Mouse (Mus musculus): ENCODE results near the gene Ankib1. TPM values are rescaled to one million over a fixed set of nuclear protein-coding genes. Genes with fewer than 3 reads are reported as not detected.
"Not testable (repeated sequence)": the region's sequence is repeated elsewhere in the genome, so short reads cannot be mapped to it uniquely, and the experiment has no call there.

Gene Ankib1
- 100 to 1,000 TPM; 114 to 143 (median 129) TPM for total RNA-seq (2022)

DNA sequence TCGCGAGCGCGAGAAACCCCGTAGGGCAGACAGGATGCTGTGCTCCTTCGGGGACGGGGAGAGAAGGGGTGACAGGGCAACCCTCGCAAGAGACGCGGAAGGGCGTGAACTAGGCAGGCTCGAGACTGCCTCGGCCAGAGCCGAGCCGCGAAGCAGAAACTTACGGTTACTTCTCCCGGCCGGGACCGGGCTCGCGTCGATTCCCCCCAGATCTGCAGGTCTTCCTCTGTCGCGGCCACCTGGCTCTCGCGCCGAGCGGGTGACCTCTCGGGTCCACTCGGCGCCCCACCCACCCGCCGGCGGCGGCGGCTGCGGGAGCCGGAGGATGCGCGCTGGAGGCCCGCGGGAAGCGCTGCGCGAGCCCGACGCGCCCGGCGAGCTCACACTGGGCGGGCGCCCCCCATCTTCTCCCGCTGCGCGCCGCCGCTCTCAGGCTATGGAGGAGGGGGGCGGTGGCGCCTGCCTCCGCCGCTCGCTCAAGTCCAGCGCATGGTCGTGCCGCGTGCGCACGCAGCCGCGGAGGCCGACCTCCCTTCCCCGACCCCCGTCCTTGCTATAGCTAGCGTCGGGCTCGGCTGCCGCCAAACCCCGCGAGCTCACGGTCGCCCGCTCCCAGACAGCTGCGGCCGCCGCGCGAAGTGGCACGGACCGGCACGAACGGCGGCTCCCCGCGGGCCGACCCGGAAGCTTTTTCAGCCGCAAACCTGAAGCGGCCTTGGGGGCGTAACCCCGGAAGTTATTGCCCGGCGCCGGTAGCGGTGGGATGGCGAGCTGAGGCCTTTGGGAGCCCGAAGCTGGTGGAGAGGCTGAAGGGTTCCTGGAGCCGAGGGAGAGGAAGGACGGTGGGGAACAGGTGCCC lies at the start of gene Ankib1, which contains the start of gene Krit1:
TSS of gene Ankib1 (minus strand) at position 493 of the 859 bp plus-strand sequence.
TSS of gene Krit1 (plus strand) at position 752 of the 859 bp plus-strand sequence.
- peak; percentile 85 to 87 for DNase-seq (ENCODE audit: low spot score in 2 of 2)

DNA sequence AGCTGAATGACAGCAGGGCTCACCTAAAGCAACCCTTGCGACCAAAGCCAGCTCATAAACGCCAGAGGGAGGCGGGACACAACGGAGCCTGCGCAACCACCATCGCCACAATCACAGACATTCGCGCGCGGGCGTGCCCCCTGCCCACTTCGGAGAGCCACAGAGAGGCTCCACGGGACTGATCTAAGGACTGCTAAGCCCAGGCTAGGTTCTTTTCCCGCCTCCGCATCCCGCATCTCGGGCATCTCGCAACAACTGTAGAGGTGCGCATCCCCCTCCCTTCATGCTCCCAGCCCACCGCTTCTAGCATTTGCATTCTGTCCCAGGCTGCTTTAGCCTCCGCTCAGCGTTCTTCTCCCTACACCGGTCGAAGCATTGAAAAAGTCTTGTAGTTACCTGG lies 42.3 kb upstream of the Ankib1 start, which contains the start of gene Lrrd1:
TSS of gene Lrrd1 (plus strand) at position 148 of the 400 bp plus-strand sequence.
- DNase-seq (ENCODE audit: low spot score in 2 of 2) = no peak

DNA sequence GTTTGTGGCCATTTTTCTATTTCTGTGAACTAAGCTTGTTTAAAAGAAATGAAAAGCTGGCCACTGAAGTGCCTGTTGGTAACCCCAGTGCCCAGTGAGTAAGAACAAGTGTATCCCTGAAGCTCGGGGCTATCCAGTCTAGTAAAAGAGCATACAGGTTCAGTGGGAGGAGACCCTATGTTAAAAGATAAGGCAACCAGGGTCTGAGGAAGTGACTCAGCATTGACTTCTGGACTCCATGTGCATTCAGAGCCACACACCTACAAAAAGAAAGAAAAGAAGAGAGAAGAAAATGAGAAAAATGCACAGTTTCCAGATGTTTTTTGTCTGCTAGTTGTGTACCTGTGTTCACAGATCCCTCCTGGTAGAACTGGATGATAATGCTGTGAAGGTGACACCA lies 31.4 kb upstream of the Ankib1 start:
- no peak for DNase-seq (ENCODE audit: low spot score in 2 of 2)

DNA sequence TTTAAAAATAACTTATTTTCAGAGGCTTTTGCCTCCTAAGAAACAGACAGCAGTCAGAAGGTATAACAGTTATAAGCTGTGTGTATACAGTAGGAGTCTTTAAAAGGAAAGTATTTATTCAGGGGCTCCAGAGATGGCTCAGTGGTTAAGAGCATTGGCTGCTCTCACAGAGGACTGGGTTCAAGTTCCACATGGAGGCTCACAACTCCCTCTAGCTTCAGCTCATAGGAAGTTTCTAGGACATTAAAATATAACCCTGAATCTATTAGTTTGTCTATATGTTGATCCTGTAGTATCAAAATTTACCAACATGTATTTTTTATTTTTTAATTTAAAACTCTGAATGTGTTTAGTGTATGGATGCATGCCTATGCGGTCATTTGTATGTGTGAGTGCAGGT lies 5.7 kb upstream of the Ankib1 start:
- DNase-seq (ENCODE audit: low spot score in 2 of 2) = no peak

DNA sequence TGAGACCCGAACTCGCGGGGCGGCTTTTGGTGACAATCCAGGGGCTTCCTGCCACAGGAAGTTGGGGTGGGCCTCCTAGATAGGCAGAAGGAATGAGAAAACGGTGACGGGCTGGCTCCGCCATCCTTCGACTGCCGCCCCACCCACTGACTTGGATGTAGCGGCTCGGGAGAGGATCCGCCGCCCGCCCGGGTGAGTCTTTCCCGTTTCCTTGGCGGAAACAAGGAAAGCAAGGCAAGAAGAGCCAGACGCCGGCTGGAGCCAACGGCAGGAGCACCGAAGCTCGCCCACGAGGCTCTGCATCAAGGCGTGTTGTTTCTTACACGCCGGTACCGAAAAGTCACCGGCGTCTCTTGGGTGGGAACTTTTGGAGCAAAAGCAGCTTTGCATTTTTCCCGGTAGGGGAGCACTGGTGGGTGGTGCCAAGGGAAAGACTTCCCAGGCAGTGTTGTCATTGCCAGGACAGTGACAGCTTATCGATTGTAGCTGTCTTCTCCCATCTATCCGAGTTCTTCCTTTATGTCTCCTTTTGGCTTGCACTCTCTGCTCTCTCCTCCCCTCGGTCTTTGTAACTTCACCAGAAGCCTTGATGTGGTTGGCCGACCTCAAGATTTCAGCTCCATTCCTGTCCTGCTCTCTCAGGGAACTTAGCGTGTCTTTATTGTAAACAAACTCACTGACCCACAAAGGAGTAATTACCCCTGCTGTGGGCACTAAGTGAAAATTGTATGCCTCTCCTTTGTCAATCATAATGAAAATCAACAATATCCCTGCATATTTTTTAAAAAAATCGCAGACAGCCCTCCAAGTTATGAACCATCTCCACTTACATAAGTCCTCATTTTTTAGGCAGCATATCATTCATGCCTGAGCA lies 804 bp upstream of the Ankib1 start:
- DNase-seq (ENCODE audit: low spot score in 2 of 2) = peak in 1 of 2 experiments; percentile 28

DNA sequence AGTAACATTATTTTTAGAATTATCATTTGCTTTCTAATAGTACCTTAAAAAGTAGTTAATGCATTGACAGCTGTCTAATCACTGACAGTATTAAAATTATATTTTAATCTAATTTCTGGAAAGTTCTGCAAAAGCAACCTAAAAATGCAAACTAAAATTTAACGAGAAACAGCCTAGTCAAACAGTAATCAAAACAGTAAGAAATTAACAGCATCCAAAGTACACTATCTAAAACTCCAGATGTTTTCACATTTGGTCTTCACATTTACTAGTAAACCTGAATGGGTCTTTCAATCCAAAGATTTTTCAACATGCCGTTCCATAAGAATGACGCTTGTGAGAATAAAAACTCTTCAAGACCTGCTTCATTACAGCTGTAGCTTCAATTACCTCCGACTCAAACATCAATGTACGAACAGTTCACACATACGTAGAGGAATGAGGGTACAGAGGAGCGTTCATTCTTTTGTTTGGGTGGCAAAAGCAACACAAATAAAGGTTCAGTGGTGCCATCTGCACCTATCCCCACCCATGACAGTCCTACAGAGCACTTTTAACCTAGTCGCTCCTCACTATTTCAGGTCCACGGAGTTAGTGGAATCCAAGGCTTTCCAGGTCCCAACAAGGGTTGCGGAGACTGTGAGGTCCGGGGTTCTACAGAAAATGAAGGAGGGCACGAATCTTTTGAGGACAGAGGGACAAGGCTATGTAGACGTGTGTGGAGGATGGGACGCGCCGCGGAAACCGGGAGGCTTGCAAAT lies 873 bp downstream of the Ankib1 start:
- DNase-seq (ENCODE audit: low spot score in 2 of 2) = no peak

DNA sequence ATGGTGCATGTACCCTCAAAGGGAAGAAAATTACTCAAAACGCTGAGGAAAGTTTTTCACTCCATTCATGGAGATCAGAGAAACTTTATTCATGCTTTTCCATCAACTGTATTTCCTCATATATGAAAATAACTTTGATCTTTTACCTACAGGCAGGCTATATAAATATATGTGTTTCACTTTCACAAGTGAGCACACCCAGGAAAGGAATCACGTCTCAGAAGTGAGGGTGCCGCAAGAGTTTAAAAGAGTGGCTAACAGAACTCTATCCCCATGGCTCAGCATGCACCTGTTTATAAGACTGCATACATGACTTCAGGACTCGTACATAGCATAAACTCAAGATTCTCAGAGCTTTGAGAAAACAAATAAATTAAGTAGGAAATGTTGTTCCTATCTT lies 1.8 kb downstream of the Ankib1 start:
- no peak for DNase-seq (ENCODE audit: low spot score in 2 of 2)

DNA sequence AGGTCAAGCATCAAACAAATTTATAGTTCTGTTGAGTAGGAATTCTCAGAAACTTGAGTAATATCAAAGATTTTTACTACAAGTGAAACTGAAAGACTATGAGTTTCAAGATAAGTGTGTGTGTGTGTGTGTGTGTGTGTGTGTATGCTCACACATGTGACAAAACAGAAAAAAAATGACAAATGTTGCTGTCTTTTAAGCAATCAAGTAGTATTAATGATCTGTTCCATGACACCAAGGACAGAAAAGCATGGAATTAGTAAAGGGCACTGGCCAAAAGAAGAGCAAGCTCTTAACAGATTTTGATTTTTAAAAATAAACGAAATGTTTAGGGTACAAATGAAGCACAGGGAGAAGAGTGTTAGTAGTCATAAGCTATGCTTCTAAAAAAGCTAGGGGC lies 2.7 kb downstream of the Ankib1 start:
- DNase-seq (ENCODE audit: low spot score in 2 of 2) = no peak

DNA sequence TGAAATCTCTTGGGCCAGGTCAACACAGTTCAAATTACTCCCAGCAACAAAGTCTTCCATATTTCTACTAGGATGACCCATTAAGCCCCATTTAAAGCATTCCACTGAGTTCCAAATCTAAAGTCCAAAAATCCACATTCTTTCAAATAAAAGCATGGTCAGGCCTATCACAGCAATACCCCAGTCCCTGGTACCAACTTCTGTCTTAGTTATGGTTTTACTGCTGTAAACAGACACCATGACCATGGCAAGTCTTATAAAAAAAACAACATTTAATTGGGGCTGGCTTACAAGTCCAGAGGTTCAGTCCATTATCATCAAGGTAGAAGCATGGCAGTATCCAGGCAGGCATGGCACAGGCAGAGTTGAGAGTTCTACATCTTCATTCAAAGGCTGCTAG lies 4.1 kb downstream of the Ankib1 start:
- DNase-seq (ENCODE audit: low spot score in 2 of 2) = not testable (repeated sequence)

DNA sequence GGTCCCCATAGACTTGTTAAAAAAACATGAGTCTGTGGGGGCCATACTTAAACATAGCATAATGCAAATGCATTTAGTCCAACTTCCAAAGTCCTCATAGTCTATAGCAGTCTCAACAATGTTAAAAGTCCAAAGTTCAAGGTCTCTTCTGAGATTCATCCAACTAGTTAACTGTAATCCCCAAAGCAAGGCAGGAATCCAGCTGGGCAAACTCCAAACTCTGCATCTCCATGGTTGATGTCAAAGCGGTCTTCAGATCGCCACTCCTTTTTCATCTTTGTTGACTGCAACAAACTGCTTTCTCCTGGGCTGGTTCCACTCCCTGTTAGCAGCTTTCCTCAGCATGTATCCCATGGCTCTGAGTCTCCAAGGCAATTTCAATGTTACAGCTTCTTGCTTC lies 5.6 kb downstream of the Ankib1 start:
- not testable (repeated sequence) for DNase-seq (ENCODE audit: low spot score in 2 of 2)

DNA sequence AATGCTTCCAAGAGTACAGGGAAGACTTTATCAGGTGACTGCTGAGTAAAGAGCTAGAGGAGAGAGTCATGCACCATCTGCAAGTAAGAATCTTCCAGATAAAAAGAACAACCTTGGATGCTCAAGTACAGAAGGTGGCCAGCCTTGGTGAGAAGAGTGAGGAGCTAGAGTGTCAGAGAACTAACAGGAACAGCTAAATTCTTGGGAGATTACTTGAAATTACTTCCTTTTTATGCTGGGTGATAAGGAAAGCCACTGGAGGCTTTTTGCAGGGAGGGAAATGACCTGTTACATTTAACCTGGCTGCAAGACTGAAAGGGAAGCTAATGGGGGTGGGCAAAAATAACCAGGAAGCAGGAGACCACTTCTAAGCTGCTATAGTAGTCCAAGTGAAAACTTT lies 11.7 kb downstream of the Ankib1 start:
- no peak for DNase-seq (ENCODE audit: low spot score in 2 of 2)

DNA sequence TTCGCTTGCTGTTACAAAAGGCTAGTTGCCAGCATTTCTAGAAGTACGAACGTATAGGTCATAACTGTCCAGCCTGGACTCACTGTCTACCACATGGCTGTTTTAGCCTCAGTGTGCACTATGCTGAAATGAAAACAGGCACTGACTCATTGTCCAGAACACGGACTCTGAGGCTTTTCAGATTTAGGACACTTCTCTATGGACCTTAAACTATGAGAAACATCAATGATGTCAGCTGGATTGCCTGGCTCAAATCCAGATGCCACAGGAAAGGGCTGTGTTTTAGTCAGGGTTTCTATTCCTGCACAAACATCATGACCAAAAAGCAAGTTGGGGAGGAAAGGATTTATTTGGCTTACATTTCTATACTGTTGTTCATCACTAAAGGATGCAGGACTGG lies 15.2 kb downstream of the Ankib1 start:
- DNase-seq (ENCODE audit: low spot score in 2 of 2) = no peak

DNA sequence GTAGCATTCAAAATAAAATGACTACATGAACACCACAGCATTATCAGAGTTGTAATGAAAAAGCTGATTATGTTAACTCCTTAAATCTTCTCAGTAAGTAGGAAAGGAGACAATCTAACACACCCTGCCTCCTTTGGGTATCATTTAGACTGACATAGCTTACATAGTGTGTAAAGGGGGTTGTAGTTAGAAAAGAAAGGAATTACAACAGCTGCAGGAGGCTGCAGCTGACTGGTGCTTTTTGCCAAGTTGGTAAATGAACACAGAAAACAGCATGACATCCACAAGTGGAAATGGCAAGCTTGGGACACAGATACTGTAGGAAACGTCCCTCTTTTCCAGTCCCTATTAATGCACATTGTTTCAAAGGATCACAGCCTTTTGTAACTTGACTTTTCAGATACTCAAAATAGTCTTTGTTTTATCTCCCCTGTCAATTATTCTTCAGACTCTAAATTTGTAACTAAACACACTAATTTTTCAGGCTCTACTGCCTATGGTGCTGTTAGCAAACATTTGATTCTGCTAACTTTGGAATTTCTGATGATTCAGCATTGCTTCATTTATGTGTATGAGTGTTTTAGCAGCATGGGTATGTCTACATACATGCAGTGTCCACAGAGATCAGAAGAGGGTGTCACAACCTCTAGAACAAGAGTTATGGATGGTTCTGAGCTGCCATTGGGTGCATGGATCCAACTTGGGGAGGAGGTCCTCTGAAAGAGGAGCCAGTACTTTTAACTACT lies 17.8 kb downstream of the Ankib1 start:
- no peak for DNase-seq (ENCODE audit: low spot score in 2 of 2)

DNA sequence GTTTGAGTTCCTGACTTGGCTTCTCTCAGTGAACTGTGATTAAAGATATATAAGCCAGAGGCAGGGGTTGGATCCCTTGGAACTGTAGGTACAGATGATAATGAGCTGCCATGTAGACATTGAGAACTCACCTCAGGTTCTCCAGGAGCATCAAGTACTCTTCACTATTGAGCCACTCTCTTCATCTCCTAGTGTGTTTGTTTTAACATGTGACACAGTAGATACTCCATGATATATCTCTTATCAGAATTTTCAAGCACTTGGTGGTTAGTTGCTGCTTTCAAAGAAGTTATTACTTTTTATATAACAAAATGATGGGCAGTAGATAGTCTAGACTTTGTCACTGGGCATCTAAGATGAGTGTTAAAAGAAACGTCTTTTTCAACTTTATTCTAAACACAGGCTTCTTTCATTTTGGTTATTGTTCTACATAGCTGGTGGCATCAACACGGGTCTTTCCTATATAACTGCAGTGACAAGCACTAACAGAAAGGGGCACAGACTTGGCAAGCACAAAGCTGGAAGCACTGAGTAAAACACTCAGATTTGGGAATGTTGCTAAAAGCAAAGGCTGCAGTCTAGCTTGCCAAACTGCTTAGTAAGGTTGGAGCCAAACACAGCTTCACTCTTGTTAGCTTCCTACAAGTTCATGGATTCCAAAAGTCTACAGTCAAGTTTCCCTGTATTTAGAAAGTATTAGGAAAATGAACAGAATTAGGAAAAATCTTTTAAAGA lies 18.6 kb downstream of the Ankib1 start:
- DNase-seq (ENCODE audit: low spot score in 2 of 2) = no peak

DNA sequence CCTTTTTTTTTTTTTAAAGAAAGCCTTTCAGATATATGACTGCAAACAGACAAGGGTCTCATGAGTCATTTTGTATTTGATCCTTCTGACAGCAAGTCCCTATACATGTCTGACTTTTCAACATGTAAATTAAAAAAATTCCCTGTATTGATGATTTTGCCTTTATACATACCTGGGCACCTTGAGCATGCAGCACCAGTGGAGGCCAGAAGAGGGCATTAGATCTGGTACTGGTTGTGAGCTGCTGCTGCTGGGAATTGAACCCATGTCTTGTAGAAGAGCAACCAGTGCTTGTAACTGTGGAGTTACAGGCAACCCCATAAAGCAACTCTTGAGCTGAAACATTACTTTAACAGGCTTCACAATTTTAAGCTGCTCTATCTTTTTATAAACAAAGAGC lies 20.1 kb downstream of the Ankib1 start:
- DNase-seq (ENCODE audit: low spot score in 2 of 2) = no peak

DNA sequence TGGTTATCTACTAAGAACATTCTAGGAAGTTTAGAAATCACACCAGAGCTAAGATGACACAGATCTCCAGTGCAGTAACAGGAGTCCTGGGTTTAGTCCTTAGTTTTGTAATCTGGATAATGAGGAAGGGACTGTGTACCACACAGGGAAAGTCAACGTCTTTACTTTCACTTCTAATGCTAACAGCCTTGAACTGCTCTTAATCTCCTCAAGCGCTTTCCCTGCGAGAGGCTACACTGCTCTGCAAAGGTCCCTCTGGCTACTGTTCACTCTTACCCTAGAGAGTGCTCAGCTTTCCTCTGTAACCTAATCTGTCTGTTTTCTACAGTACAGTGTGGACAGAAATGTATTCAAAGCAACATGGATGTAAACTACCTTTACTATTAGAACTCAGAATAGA lies 30.7 kb downstream of the Ankib1 start:
- no peak for DNase-seq (ENCODE audit: low spot score in 2 of 2)

DNA sequence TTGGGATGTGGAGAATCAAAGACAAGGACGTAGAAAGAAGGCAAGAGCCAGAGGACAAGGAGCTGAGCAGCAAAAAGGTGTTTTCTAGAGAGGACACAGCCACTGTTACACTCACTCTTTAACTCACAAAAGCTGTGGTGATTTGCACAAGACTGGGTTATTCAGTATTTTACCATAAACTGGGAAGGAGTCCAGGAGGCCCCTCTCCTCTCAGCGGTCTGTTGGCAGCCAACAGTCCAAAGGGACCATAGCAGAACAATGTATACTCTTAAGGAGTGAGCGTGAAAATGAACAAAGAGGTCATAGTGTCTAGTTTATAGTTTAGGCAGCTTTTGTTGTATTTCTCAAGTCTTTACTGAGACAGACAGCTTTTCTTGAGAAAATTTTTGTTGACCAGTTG lies 31.2 kb downstream of the Ankib1 start:
- DNase-seq (ENCODE audit: low spot score in 2 of 2) = no peak

DNA sequence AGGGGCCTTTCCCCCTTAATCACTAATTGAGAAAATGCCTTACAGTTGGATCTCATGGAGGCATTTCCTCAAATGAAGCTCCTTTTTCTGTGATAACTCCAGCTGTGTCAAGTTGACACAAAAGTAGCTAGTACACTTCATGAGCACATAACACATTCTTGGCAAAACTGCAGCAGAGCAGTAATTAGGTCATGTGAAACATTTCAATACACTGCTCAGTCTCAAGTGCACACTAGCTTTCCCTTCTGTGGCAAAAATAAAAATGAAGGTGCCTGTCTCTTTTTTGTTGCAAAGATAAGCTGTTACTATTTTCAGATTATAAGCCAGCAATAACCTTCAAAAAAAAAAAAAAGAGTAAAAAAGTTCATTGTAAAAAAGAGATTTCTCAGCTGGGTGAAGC lies 52.2 kb downstream of the Ankib1 start:
- DNase-seq (ENCODE audit: low spot score in 2 of 2) = not testable (repeated sequence)

DNA sequence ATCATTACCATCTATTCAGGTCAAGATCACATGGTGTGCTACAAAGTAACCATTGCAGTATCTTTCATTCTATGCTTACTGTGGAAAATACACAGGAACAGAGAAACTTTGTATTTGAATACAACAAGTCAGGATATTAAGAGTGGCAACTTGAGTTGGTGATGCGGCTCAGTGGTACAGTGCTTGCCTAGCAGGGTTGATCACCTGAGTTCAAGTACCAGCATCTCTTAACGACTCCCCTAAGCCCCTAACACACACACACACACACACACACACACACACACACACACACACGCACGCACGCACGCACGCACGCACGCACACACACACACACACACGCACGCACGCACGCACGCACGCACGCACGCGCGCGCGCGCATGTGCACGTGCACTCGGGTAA lies 69.9 kb downstream of the Ankib1 start:
- DNase-seq (ENCODE audit: low spot score in 2 of 2) = not testable (repeated sequence)

DNA sequence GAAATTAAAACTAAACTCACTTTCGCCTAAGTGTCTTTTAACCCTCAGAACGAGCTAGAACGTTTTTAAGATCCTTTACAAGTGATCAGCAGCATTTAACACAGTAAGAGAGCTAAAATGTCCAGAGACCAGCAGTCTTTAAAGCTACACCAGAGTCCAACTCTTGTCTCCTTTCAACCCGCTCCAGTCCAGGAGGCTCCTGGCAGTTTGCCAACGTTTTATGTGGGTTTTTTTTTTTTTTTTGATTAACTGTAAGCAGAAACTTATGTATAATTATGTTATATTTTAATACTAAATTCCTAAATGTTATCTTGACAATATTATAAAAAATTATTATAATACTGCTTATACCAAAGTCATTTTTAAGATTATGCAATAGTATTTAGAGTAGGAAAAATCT lies 73.9 kb downstream of the Ankib1 start:
- no peak for DNase-seq (ENCODE audit: low spot score in 2 of 2)

Data from left cerebral cortex, adult 8-10 months (tissue).